Mouse (Mus musculus) right cerebral cortex, postnatal 36 days (tissue): Measurements from ENCODE around the gene Gpr176.

ENCODE experiments used
- DNase-seq, 2 experiments: peaks; one replicate each; pipeline ENCODE4 v3.0.0; 2022; ENCODE audit warnings: low spot score in 2 of 2, mixed read lengths in 1 of 2

Gpr176 gene

GRCm38 (mm10) chr2:118372901-118373571, at the start of gene Gpr176:
Gpr176 (minus strand) TSS chr2:118373419.
- DNase-seq, result peak; percentile 17 to 38

GRCm38 (mm10) chr2:118422385-118422784, 49.2 kb upstream of the Gpr176 start:
- no peak for DNase-seq

- no peak for DNase-seq
These were observed 48.7 kb upstream of the Gpr176 start for GRCm38 (mm10) chr2:118421951-118422350.

- no peak for DNase-seq
These were observed 44.9 kb upstream of the Gpr176 start for GRCm38 (mm10) chr2:118418076-118418475.

- DNase-seq, result no peak
These were observed 42.6 kb upstream of the Gpr176 start for GRCm38 (mm10) chr2:118415601-118416355.

- no peak for DNase-seq
These were observed 39.6 kb upstream of the Gpr176 start for GRCm38 (mm10) chr2:118412821-118413220.

GRCm38 (mm10) chr2:118408336-118408895, 35.2 kb upstream of the Gpr176 start:
- no peak for DNase-seq

GRCm38 (mm10) chr2:118406811-118407210, 33.6 kb upstream of the Gpr176 start:
- no peak for DNase-seq

GRCm38 (mm10) chr2:118405568-118405967, 32.3 kb upstream of the Gpr176 start:
- no peak for DNase-seq

- no peak for DNase-seq
These were observed 31.1 kb upstream of the Gpr176 start for GRCm38 (mm10) chr2:118404336-118404735.

GRCm38 (mm10) chr2:118401834-118402727, 28.9 kb upstream of the Gpr176 start:
- no peak for DNase-seq

- no peak for DNase-seq
These were observed 26.5 kb upstream of the Gpr176 start for GRCm38 (mm10) chr2:118399751-118400150.

GRCm38 (mm10) chr2:118391201-118391600, 18.0 kb upstream of the Gpr176 start:
- DNase-seq, result no peak

- DNase-seq, result no peak
These were observed 16.9 kb upstream of the Gpr176 start for GRCm38 (mm10) chr2:118390072-118390471.

- no peak for DNase-seq
These were observed 16.4 kb upstream of the Gpr176 start for GRCm38 (mm10) chr2:118389569-118389968.

GRCm38 (mm10) chr2:118388341-118389335, 15.4 kb upstream of the Gpr176 start, which contains the start of gene Eif2ak4:
Eif2ak4 (plus strand) TSS chr2:118388618.
- DNase-seq, result peak; percentile 98 to 99

GRCm38 (mm10) chr2:118383387-118383786, 10.2 kb upstream of the Gpr176 start:
- DNase-seq, result no peak

- no peak for DNase-seq
These were observed 6.5 kb upstream of the Gpr176 start for GRCm38 (mm10) chr2:118379756-118380155.

- DNase-seq, result peak; percentile 21 to 22
These were observed 2.7 kb upstream of the Gpr176 start for GRCm38 (mm10) chr2:118375931-118376330.

GRCm38 (mm10) chr2:118375522-118375921, 2.3 kb upstream of the Gpr176 start:
- DNase-seq, result no peak
